Mouse (Mus musculus): Measurements from ENCODE around the gene Zfp976.
"Not testable (repeated sequence)": the region's sequence is repeated elsewhere in the genome, so short reads cannot be mapped to it uniquely, and the experiment has no call there.

Zfp976 gene

DNA sequence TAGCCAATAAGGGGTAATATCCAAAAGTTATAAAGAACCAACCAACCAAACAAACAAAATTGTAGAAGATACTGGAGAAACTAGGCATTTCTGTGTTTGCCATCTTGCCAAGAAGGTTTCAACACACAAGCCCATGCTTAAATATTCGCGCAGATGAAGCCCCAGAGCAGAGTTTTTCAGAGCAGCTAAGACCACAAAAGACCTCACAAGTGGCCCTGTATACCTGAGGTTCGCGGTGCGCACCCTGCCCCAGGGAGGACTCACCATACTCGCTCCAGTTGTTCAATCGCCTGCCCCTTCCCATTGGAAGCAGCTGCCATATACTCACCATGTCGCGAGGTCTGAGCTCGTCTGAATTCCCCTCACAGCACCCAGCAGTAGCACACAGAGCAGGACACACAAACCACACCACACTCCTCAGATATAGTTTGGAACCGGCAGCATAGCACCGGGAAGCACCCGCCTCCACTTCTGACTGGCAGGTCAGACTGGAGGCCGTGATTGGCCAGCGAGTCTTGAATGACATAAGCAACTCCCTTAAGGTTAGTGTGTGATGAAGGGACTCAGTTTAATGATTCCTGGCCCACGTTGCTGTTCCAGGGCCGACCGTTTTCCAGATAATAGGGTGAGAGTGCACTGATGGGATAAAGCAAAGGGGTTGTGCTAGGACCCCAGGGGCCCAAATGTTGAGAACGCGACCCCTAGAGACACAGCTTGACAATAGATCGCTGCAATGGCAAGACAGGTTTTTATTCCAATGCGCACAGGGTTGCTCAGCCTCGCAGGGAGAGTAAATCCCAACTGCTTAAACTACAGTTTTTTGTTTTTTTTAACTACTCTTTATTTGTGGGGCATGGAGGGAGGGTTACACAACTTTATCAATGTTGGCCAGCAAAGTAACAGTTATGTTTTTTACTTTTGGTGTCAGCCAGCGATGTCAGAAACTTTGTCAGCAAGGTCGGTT, at the start of gene Zfp976:
Gene Zfp976 (minus strand): TSS at position 437 of the 964 bp plus-strand sequence.
- peak; percentile 79 for DNase-seq (ENCODE audit: low spot score)

- DNase-seq (ENCODE audit: low spot score), result not testable (repeated sequence)
Observed at GRCm38 (mm10) chr7:42680081-42680480, 37.7 kb upstream of the Zfp976 start.

- not testable (repeated sequence) for DNase-seq (ENCODE audit: low spot score)
Observed at GRCm38 (mm10) chr7:42679646-42680045, 37.3 kb upstream of the Zfp976 start.

GRCm38 (mm10) chr7:42660140-42660539, 17.8 kb upstream of the Zfp976 start:
- DNase-seq (ENCODE audit: low spot score), result not testable (repeated sequence)

GRCm38 (mm10) chr7:42655211-42655610, 12.8 kb upstream of the Zfp976 start:
- not testable (repeated sequence) for DNase-seq (ENCODE audit: low spot score)

GRCm38 (mm10) chr7:42643120-42643620, 782 bp upstream of the Zfp976 start:
- DNase-seq (ENCODE audit: low spot score), result peak; percentile 2

- not testable (repeated sequence) for DNase-seq (ENCODE audit: low spot score)
Observed at GRCm38 (mm10) chr7:42631031-42631430, 11.4 kb downstream of the Zfp976 start.

GRCm38 (mm10) chr7:42595666-42596065, 46.7 kb downstream of the Zfp976 start:
- DNase-seq (ENCODE audit: low spot score), result not testable (repeated sequence)

- DNase-seq (ENCODE audit: low spot score), result not testable (repeated sequence)
Observed at GRCm38 (mm10) chr7:42592413-42592812, 50.0 kb downstream of the Zfp976 start, which contains the start of gene Zfp977. Gene Zfp977 (minus strand): TSS chr7:42592547.

DNA sequence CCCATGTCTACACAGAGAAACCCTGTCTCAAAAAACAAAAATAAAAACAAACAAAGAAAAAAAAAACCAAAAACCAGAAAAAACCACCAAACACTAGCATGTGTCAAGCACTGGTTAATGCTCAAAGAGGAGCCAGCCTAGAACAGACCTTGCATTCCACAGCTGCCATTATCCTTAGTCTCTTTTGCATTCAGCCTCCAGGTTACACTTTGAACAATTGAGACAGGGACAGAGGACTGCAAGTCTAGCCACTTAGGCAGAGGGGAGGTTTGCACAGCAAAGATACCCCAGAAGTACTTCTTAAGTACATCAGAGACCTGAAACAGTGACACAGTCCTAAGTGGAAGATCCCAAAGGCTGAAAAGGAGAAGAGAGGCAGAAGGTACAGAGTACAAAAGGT, 51.1 kb downstream of the Zfp976 start:
- not testable (repeated sequence) for DNase-seq (ENCODE audit: low spot score)

- no peak for DNase-seq (ENCODE audit: low spot score)
Observed at GRCm38 (mm10) chr7:42578488-42578887, 63.9 kb downstream of the Zfp976 start, which contains the start of gene Gm21028. Gene Gm21028 (minus strand): TSS chr7:42578588.
